Mouse (Mus musculus) CH12.LX (cell line): Measurements from ENCODE around the gene Znrd1as.

Experiments used
- CHD1 ChIP-seq: IDR thresholded peaks from 2 replicates; pipeline ENCODE4 v1.6.1; 2012; ENCODE audit warnings: low read depth, low read length, improper control_type of control experiment, inconsistent platforms
- CTCF ChIP-seq, 2 experiments: IDR thresholded peaks in 1 of 2; conservative IDR thresholded peaks in 1 of 2; 2 replicates each; pipeline ENCODE4 v1.5.1; 2011 to 2012; ENCODE audit warnings: low read depth in 2 of 2, low read length in 2 of 2, improper control_type of control experiment in 1 of 2, inconsistent platforms in 1 of 2, mild to moderate bottlenecking in 1 of 2, moderate library complexity in 1 of 2
- EP300 ChIP-seq: IDR thresholded peaks from 2 replicates; pipeline ENCODE4 v1.6.1; 2011; ENCODE audit warnings: low read length, improper control_type of control experiment
- ETS1 ChIP-seq: conservative IDR thresholded peaks from 2 replicates; pipeline ENCODE4 v1.6.1; 2012; ENCODE audit warnings: low read depth, mild to moderate bottlenecking, inconsistent platforms, low read length, improper control_type of control experiment, moderate library complexity
- HCFC1 ChIP-seq: IDR thresholded peaks from 2 replicates; pipeline ENCODE4 v1.6.1; 2012; ENCODE audit warnings: low read depth, mild to moderate bottlenecking, inconsistent platforms, low read length, improper control_type of control experiment
- JUND ChIP-seq: conservative IDR thresholded peaks from 2 replicates; pipeline ENCODE4 v1.6.1; 2011; ENCODE audit warnings: low read depth, low read length, improper control_type of control experiment
- MEF2A ChIP-seq: IDR thresholded peaks from 2 replicates; pipeline ENCODE4 v1.6.1; 2014; ENCODE audit warnings: low read depth, mild to moderate bottlenecking, inconsistent platforms, low read length, improper control_type of control experiment, borderline replicate concordance
- POLR2A ChIP-seq: IDR thresholded peaks from 2 replicates; pipeline ENCODE4 v1.6.1; 2011; ENCODE audit warnings: low read depth, mild to moderate bottlenecking, improper control_type of control experiment, low read length
- SIN3A ChIP-seq: IDR thresholded peaks from 2 replicates; pipeline ENCODE4 v1.6.1; 2012; ENCODE audit warnings: low read length, improper control_type of control experiment, inconsistent platforms
- SMC3 ChIP-seq: IDR thresholded peaks from 2 replicates; pipeline ENCODE4 v1.6.1; 2011; ENCODE audit warnings: low read depth, low read length, improper control_type of control experiment
- TCF12 ChIP-seq: IDR thresholded peaks from 2 replicates; pipeline ENCODE4 v1.6.1; 2014; ENCODE audit warnings: low read depth, mild to moderate bottlenecking, inconsistent platforms, low read length, improper control_type of control experiment
- UBTF ChIP-seq: IDR thresholded peaks from 2 replicates; pipeline ENCODE4 v1.6.1; 2012; ENCODE audit warnings: low read depth, mild to moderate bottlenecking, inconsistent platforms, low read length, improper control_type of control experiment, moderate library complexity
- USF2 ChIP-seq: conservative IDR thresholded peaks from 2 replicates; pipeline ENCODE4 v1.6.1; 2011; ENCODE audit warnings: low read depth, low read length, improper control_type of control experiment
- ZC3H11A ChIP-seq: IDR thresholded peaks from 2 replicates; pipeline ENCODE4 v1.6.1; 2012; ENCODE audit warnings: low read depth, mild to moderate bottlenecking, inconsistent platforms, low read length, improper control_type of control experiment

DNA sequence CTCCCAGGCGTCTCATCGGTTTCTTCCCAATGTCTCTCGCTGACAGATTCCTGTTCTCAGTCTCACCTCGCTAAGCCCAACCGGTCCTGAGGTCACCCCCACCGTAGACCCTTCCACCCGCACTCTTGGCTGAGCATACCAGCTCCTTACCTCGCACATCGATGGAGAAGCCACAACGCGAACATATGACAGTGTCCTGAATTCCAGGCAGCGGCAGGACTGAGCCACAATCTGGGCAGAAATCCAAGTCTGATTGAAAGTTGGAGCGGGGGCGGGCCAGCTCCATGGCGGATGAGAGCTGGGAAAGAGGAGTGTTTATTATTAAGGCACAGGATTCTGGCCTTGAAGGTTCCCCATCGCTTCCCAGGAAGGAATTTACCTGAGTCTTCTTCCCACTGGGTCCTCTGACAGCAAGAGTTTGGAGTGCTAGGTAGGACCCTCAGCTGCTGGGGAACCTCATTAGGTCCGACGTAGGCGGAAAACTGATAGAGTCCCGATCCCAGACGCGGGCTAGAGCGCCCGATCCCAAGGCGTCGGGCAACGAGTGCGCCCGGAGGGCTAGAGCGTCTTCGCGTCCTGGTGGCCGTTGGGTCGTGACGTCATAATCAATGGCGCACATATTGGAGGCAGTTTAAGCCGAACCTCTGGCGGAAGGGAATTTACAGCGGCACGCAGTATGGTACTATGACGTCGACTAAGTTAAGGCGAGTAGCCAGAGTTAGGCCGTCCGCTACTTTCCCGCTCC is at the start of gene Znrd1as, which contains the start of gene Znrd1:
- TF ChIP-seq TCF12, result peak; percentile 95
- TF ChIP-seq JUND, result peak; percentile 70
- no peak for TF ChIP-seq EP300
- TF ChIP-seq POLR2A, result peak; percentile 82
- TF ChIP-seq ZC3H11A, result no peak
- TF ChIP-seq MEF2A, result peak; percentile 85
- no peak for TF ChIP-seq CHD1
- peak; percentile 95 for TF ChIP-seq SIN3A
- TF ChIP-seq USF2, result no peak; the same call in 1 of the 2 replicates
- no peak for TF ChIP-seq UBTF
- peak; percentile 85 for TF ChIP-seq ETS1
- TF ChIP-seq SMC3, result no peak; the same call in 1 of the 2 replicates
- TF ChIP-seq CTCF (conservative IDR thresholded peaks at IDR 0.05 in 1 of 2, IDR thresholded peaks at IDR 0.05 in 1 of 2; ENCODE audit: low read depth in 2 of 2, low read length in 2 of 2), result no peak
- TF ChIP-seq HCFC1, result peak; percentile 93
